Mouse (Mus musculus): Measurements from ENCODE around the gene Hsd3b1.
"Not testable (repeated sequence)": the region's sequence is repeated elsewhere in the genome, so short reads cannot be mapped to it uniquely, and the experiment has no call there.

The Hsd3b1 gene

GRCm38 (mm10) chr3:98859576-98859975 lies at the start of gene Hsd3b1:
Gene Hsd3b1 (minus strand): TSS chr3:98859794.
- no peak for DNase-seq

GRCm38 (mm10) chr3:98897606-98898005 lies 38.0 kb upstream of the Hsd3b1 start:
- no peak for DNase-seq

GRCm38 (mm10) chr3:98895071-98895601 lies 35.5 kb upstream of the Hsd3b1 start:
- DNase-seq = no peak

- DNase-seq = no peak
Measured at GRCm38 (mm10) chr3:98893057-98893772, 33.6 kb upstream of the Hsd3b1 start, which contains the start of gene Hao2. Gene Hao2 (minus strand): TSS chr3:98893239.

GRCm38 (mm10) chr3:98890430-98890829 lies 30.8 kb upstream of the Hsd3b1 start:
- DNase-seq = no peak

- DNase-seq = no peak
Measured at GRCm38 (mm10) chr3:98888206-98888605, 28.6 kb upstream of the Hsd3b1 start.

- no peak for DNase-seq
Measured at GRCm38 (mm10) chr3:98880831-98881230, 21.2 kb upstream of the Hsd3b1 start.

- DNase-seq = no peak
Measured at GRCm38 (mm10) chr3:98880216-98880615, 20.6 kb upstream of the Hsd3b1 start.

- no peak for DNase-seq
Measured at GRCm38 (mm10) chr3:98868219-98868618, 8.6 kb upstream of the Hsd3b1 start.

GRCm38 (mm10) chr3:98862800-98863199 lies 3.2 kb upstream of the Hsd3b1 start:
- DNase-seq = no peak

GRCm38 (mm10) chr3:98858051-98858450 lies 1.5 kb downstream of the Hsd3b1 start:
- no peak for DNase-seq

- DNase-seq = no peak
Measured at GRCm38 (mm10) chr3:98856892-98857291, 2.7 kb downstream of the Hsd3b1 start.

GRCm38 (mm10) chr3:98855160-98855559 lies 4.4 kb downstream of the Hsd3b1 start:
- no peak for DNase-seq

GRCm38 (mm10) chr3:98853685-98854084 lies 5.9 kb downstream of the Hsd3b1 start:
- no peak for DNase-seq

GRCm38 (mm10) chr3:98853051-98853450 lies 6.5 kb downstream of the Hsd3b1 start:
- no peak for DNase-seq

GRCm38 (mm10) chr3:98852631-98853030 lies 7.0 kb downstream of the Hsd3b1 start:
- DNase-seq = no peak

- DNase-seq = no peak
Measured at GRCm38 (mm10) chr3:98851853-98852252, 7.7 kb downstream of the Hsd3b1 start.

- no peak for DNase-seq
Measured at GRCm38 (mm10) chr3:98850262-98850661, 9.3 kb downstream of the Hsd3b1 start.

GRCm38 (mm10) chr3:98848898-98849297 lies 10.7 kb downstream of the Hsd3b1 start:
- DNase-seq = no peak

- DNase-seq = no peak
Measured at GRCm38 (mm10) chr3:98814101-98814670, 45.4 kb downstream of the Hsd3b1 start, which contains the start of gene Hsd3b6. Gene Hsd3b6 (minus strand): TSS chr3:98814443.

- not testable (repeated sequence) for DNase-seq
Measured at GRCm38 (mm10) chr3:98812653-98813052, 46.9 kb downstream of the Hsd3b1 start.

- not testable (repeated sequence) for DNase-seq
Measured at GRCm38 (mm10) chr3:98805032-98805431, 54.6 kb downstream of the Hsd3b1 start.

All from right cerebral cortex, postnatal 4 days (tissue).